Mouse (Mus musculus): ENCODE results near the gene Kansl3.

DNA sequence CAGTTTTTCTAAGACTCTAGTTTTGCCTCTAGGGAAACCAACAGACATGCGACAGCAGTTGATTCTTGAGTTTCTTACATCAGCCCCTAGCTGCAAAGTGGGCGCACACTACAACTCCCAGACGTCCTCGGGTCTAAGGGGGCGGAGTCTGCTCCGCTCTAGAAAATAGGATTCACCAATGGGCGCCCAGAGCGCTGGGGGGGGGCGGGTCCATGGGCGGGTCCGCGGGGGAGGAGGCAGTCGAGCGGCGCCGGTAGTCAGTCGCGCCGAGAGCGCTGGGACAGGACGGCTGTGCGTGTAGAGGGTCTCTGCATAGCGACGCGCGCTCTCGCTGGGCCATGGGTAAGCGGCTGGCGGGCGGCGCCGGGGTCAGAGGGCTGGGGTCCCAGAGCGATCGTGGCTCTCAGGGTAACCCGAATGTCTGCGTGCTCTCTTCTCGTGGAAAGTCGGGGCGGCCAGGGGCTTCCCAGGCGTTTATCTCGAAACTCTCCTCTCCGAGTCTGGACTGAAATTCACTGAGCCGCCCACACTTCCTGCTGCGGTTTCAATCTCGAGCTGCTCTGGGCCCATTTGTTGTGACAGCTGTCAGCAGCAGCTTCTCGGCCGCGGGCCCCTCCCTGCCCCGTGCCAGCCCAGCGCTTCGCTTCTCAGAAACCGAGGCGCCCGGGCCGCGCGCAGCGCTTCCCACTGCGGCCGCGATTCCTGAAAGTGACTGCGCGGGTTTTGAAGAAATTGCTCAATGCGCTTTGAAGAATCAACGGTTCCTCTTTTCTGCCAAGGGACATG is 61.3 kb downstream of the Kansl3 start, which contains the start of gene Arid5a:
- TF ChIP-seq CTCF (IDR thresholded peaks at IDR 0.05; ENCODE audit: borderline replicate concordance, insufficient read depth, low read length), result no peak
- peak; percentile 100 for TF ChIP-seq POLR2A (IDR thresholded peaks at IDR 0.05; ENCODE audit: low read depth, low read length)

Measured in embryonic fibroblast, embryonic 13.5 days (primary cell).